Mouse (Mus musculus) activated CD4-positive, CD25-positive, alpha-beta regulatory T cell, adult 4 months (primary cell): ENCODE measurements at regions not wholly inside any gene's neighbourhood (a gene's known extent, or its start where the extent isn't known, plus 50 kb on each side); places are given as distances from the start of the nearest gene placed in this dataset.

ENCODE experiments used
- ATAC-seq: one replicate; pipeline ENCODE4 v1.8.0; 2017

GRCm38 (mm10) chr2:11362205-11362994 lies 190.5 kb downstream of the Prkcq start:
- no peak for ATAC-seq

- no peak for ATAC-seq
Observed at GRCm38 (mm10) chr2:11359280-11359679, 187.4 kb downstream of the Prkcq start.

- ATAC-seq: no peak
Observed at GRCm38 (mm10) chr2:11356714-11357113, 184.8 kb downstream of the Prkcq start.

GRCm38 (mm10) chr2:11355594-11355993 lies 183.7 kb downstream of the Prkcq start:
- peak; percentile 36 for ATAC-seq
